Mouse (Mus musculus) bone marrow macrophage, adult 2 months (primary cell): Measurements from ENCODE around the gene Dgcr6. TPM values are rescaled to one million over a fixed set of nuclear protein-coding genes. Genes with fewer than 3 reads are reported as not detected.

ENCODE experiments used
- H3K27ac ChIP-seq: 2 replicates; pipeline ENCODE4 v1.5.1; 2012; ENCODE audit warnings: low read depth, low read length; ENCODE audit not compliant: insufficient read depth
- H3K4me1 ChIP-seq: 2 replicates; pipeline ENCODE4 v1.6.1; 2012; ENCODE audit warnings: low read length; ENCODE audit not compliant: control insufficient read depth, insufficient read depth
- H3K4me3 ChIP-seq: 2 replicates; pipeline ENCODE4 v1.5.1; 2012; ENCODE audit warnings: mild to moderate bottlenecking, low read length, moderate library complexity; ENCODE audit not compliant: insufficient read depth
- CTCF ChIP-seq: IDR thresholded peaks from 2 replicates; pipeline ENCODE4 v1.5.1; 2012; ENCODE audit warnings: low read depth, mild to moderate bottlenecking, low read length, moderate library complexity
- POLR2A ChIP-seq: IDR thresholded peaks from 2 replicates; pipeline ENCODE4 v1.6.1; 2012; ENCODE audit warnings: mild to moderate bottlenecking, low read depth, low read length, borderline replicate concordance
- polyA plus RNA-seq: library from polyadenylated mRNA; stranded (reverse); fragments of >200 nt; gene quantifications from 2 replicates; pipeline ENCODE4 v1.2.4, GENCODE M21; 2012; ENCODE audit not compliant: missing spikeins, insufficient read depth, insufficient read length

Gene Dgcr6
- polyA plus RNA-seq, 1 experiment = 23.0 TPM

DNA sequence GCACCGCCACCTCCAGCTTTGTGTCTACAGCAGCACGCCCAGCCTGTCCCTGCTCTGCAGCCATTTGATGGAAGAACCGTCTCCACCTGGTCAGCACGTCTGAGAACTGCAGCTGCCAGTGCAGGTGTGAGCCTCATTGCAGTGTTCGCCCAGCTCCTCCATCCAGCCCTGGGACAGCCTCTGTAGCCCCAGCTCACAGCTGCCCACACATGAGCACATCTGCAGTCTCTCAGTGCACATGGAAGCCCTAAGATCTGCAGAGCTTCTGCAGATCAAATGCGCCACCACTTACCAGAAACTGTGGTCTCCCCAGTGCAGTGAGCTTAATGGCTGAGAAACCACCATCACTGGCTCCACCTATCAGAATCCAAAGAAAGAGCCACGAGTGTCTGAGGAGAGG lies 27.5 kb downstream of the Dgcr6 start:
- TF ChIP-seq POLR2A = no peak
- no peak for TF ChIP-seq CTCF
- H3K27ac ChIP-seq = no peak overlapping the region
- peaks cover 7% of the 10 kb centered on the region for H3K4me1 ChIP-seq
- H3K4me3 ChIP-seq = no peak overlapping the region

DNA sequence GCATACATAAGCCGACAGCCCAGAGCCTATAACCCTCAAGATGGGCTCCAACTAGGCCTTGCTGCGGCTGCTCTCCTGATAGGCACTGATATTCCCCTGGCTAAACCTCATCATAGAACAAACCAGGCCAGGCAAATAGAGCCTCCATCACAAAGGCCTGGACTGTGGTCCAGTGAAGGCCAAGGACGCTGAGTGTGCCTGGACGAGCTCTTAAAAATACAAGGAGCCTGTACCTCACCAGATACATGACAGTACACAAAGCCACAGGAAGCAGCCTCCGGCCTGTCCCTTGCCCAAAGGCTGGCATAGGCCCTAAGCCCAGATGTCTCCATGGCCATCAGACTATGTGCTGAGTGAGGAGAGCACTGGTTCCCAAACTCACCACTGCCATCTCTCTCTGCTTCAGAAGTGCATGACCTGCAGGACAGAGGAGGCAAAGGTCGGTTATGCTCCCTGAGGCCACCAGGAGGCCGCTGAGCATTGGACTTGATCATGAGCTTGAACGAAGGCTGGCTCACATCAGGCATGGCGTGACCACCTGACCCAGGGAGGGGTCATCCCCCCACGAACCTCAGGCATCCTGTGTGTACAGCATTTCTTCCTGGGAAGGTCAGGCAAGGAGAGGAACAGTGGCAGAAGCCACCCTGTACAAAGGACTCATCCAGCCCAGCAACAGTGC lies 28.6 kb downstream of the Dgcr6 start:
- no peak overlapping the region for H3K4me3 ChIP-seq
- TF ChIP-seq CTCF (no peak), POLR2A (no peak)
- H3K27ac ChIP-seq = no peak overlapping the region
- H3K4me1 ChIP-seq = peaks cover 7% of the 10 kb centered on the region

GRCm38 (mm10) chr16:18082291-18082690 lies 29.6 kb downstream of the Dgcr6 start:
- no peak overlapping the region for H3K27ac ChIP-seq
- peaks cover 7% of the 10 kb centered on the region for H3K4me1 ChIP-seq
- TF ChIP-seq POLR2A (no peak), CTCF (no peak)
- H3K4me3 ChIP-seq = no peak overlapping the region

DNA sequence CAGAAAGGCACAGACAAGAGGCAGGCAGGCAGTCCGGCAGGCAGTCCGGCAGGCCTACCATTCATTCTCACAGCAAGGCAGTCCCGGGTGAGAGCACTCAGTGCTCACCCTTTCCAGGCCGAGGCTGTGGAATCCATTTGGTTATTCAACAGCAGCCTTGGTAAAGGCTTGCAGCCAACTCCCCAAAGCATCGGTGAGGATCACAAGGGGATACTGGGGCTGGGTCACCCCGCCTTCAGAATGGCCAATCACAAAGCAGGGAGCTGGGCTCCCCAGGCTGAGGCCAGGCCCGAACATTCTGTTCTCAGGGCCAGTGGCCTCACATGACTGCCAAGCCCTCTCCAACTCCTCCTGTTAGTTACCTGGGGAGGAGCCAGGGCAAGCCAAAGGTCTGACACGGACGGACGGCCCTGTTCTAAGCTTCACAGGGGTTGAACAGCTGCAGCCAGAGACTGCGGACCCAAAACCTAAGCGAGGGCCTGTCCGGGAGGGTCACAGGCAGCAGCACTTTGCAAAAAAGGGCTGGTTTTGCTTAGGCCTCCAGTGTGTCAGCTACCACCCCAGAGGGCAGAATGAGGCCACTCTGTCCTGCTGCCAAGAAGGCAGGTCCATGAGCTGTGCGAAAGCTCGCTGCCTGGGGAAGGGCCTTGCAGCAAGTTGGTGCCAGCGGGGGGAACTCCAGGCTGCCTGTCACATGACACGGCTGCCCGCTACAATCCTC lies 30.7 kb downstream of the Dgcr6 start:
- peaks cover 14% of the 10 kb centered on the region for H3K4me1 ChIP-seq
- no peak for TF ChIP-seq POLR2A
- TF ChIP-seq CTCF = no peak
- no peak overlapping the region for H3K27ac ChIP-seq
- no peak overlapping the region for H3K4me3 ChIP-seq

GRCm38 (mm10) chr16:18084262-18084661 lies 31.6 kb downstream of the Dgcr6 start:
- TF ChIP-seq CTCF = no peak
- no peak for TF ChIP-seq POLR2A
- no peak overlapping the region for H3K4me3 ChIP-seq
- H3K27ac ChIP-seq = no peak overlapping the region
- peaks cover 14% of the 10 kb centered on the region for H3K4me1 ChIP-seq

GRCm38 (mm10) chr16:18087101-18087500 lies 34.4 kb downstream of the Dgcr6 start:
- Histone ChIP-seq H3K4me1 (peaks cover 13% of the 10 kb centered on the region), H3K27ac (no peak overlapping the region), H3K4me3 (no peak overlapping the region)
- TF ChIP-seq POLR2A (no peak), CTCF (no peak)

DNA sequence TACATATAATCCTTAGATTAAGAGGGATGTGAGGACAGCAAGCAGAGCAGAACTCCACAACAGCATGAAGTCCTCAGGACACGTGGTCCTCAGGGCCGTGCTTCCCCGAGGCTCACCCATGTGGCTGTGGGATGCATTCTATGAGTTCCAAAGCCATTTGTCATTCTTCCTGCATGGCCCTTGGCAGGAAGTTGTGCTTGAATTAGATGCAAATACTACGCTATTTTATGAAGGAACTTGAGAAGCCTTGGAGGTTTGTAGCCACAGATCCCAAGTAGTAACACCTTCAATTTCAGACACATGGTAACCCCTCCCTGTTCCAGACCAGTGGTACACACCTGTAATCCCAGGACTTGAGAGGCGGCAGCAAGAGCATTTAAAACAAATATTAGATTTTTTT lies 43.7 kb downstream of the Dgcr6 start:
- Histone ChIP-seq H3K27ac (no peak overlapping the region), H3K4me1 (no peaks in the 10 kb centered on the region), H3K4me3 (no peak overlapping the region)
- no peak for TF ChIP-seq POLR2A
- TF ChIP-seq CTCF = no peak

- TF ChIP-seq POLR2A (no peak), CTCF (no peak)
- Histone ChIP-seq H3K4me1 (no peaks in the 10 kb centered on the region), H3K27ac (no peak overlapping the region), H3K4me3 (no peak overlapping the region)
These were observed 50.2 kb downstream of the Dgcr6 start for GRCm38 (mm10) chr16:18102816-18103215.

GRCm38 (mm10) chr16:18103366-18103765 lies 50.7 kb downstream of the Dgcr6 start:
- Histone ChIP-seq H3K27ac (no peak overlapping the region), H3K4me3 (no peak overlapping the region), H3K4me1 (no peaks in the 10 kb centered on the region)
- no peak for TF ChIP-seq CTCF
- TF ChIP-seq POLR2A = no peak

- Histone ChIP-seq H3K4me1 (no peaks in the 10 kb centered on the region), H3K4me3 (no peak overlapping the region), H3K27ac (no peak overlapping the region)
- TF ChIP-seq POLR2A = no peak
- TF ChIP-seq CTCF = no peak
These were observed 51.1 kb downstream of the Dgcr6 start for GRCm38 (mm10) chr16:18103808-18104207.
